Mouse (Mus musculus) limb, embryonic 12.5 days (tissue): ENCODE data around the gene Btc. TPM values are rescaled to one million over a fixed set of nuclear protein-coding genes. Genes with fewer than 3 reads are reported as not detected.

Experiments used
- ATAC-seq: fragments of 200-750 bp; cut with Nextera tagmentation; 2 replicates; pipeline ENCODE4 v1.8.0; 2017; ENCODE audit warnings: low read depth, moderate TSS enrichment; ENCODE audit not compliant: insufficient number of reproducible peaks, insufficient read depth, low FRiP score, low TSS enrichment
- H3K27ac ChIP-seq: fragments of 300-500 bp; sonication (generic); 2 replicates; pipeline ENCODE4 v1.5.1; 2016; ENCODE audit warnings: mild to moderate bottlenecking, moderate library complexity
- H3K27me3 ChIP-seq: fragments of 300-500 bp; sonication (generic); 2 replicates; pipeline ENCODE4 v1.6.1; 2016; ENCODE audit warnings: mild to moderate bottlenecking, moderate library complexity
- H3K36me3 ChIP-seq: fragments of 300-500 bp; sonication (generic); 2 replicates; pipeline ENCODE4 v1.6.1; 2016; ENCODE audit warnings: mild to moderate bottlenecking, moderate library complexity
- H3K4me1 ChIP-seq: fragments of 300-500 bp; sonication (generic); replicated peaks from 2 replicates; pipeline ENCODE4 v1.6.1; 2016
- H3K4me2 ChIP-seq: fragments of 300-500 bp; sonication (generic); 2 replicates; pipeline ENCODE4 v1.6.1; 2016; ENCODE audit warnings: mild to moderate bottlenecking, moderate library complexity
- H3K4me3 ChIP-seq: fragments of 300-500 bp; sonication (generic); replicated peaks from 2 replicates; pipeline ENCODE4 v1.5.1; 2016; ENCODE audit warnings: mild to moderate bottlenecking
- H3K9ac ChIP-seq: fragments of 300-500 bp; sonication (generic); replicated peaks from 2 replicates; pipeline ENCODE4 v1.6.1; 2016; ENCODE audit warnings: mild to moderate bottlenecking, moderate library complexity
- H3K9me3 ChIP-seq: fragments of 300-500 bp; sonication (generic); 2 replicates; pipeline ENCODE4 v1.6.1; 2016; ENCODE audit warnings: mild to moderate bottlenecking, moderate library complexity
- WGBS: fragments of 180-500 bp; shearing (Covaris S2); methylation state at CpG from one replicate; pipeline ENCODE4 v1.1.7; 2016; 5-methylcytosine and 5-hydroxymethylcytosine counted together
- polyA plus RNA-seq: library from polyadenylated mRNA; unstranded; fragments of >200 nt; fragmentation: Nextera tagmentation; extraction: Ambion mirVana; gene quantifications from 2 replicates; pipeline ENCODE4 v1.2.1, GENCODE M21; 2016

Gene Btc
- polyA plus RNA-seq, 1 experiment from 2014 or later, result 0.70 TPM

GRCm38 (mm10) chr5:91368061-91368565, 34.7 kb downstream of the Btc start:
- no peak overlapping the region for H3K4me2 ChIP-seq
- H3K4me1 ChIP-seq, result 0 out of 2 replicates have a peak, but pooled peaks cover 2% of the 10 kb centered on the region
- H3K9ac ChIP-seq, result no peak overlapping the region
- H3K27me3 ChIP-seq, result no peaks in the 10 kb centered on the region
- WGBS, result 88% methylated on average over 13 of the region's 13 CpGs
- H3K27ac ChIP-seq, result no peak overlapping the region
- ATAC-seq, result no peak
- H3K36me3 ChIP-seq, result no peaks in the 10 kb centered on the region
- H3K4me3 ChIP-seq, result no peak overlapping the region
- no peaks in the 10 kb centered on the region for H3K9me3 ChIP-seq

GRCm38 (mm10) chr5:91366925-91367324, 35.9 kb downstream of the Btc start:
- no peaks in the 10 kb centered on the region for H3K9me3 ChIP-seq
- H3K4me2 ChIP-seq, result no peak overlapping the region
- 83% methylated on average over 10 of the region's 10 CpGs for WGBS
- no peak for ATAC-seq
- H3K27ac ChIP-seq, result no peak overlapping the region
- no peak overlapping the region for H3K9ac ChIP-seq
- no peak overlapping the region for H3K4me3 ChIP-seq
- H3K4me1 ChIP-seq, result 0 out of 2 replicates have a peak, but pooled peaks cover 2% of the 10 kb centered on the region
- no peaks in the 10 kb centered on the region for H3K27me3 ChIP-seq
- no peaks in the 10 kb centered on the region for H3K36me3 ChIP-seq

- Histone ChIP-seq H3K27ac (no peak overlapping the region), H3K36me3 (no peaks in the 10 kb centered on the region), H3K27me3 (no peaks in the 10 kb centered on the region), H3K9me3 (no peaks in the 10 kb centered on the region), H3K4me3 (no peak overlapping the region), H3K9ac (no peak overlapping the region), H3K4me2 (no peak overlapping the region), H3K4me1 (0 out of 2 replicates have a peak, but pooled peaks cover 2% of the 10 kb centered on the region)
- 81% methylated on average over 6 of the region's 6 CpGs for WGBS
- ATAC-seq, result no peak
Observed at GRCm38 (mm10) chr5:91363274-91363991, 39.4 kb downstream of the Btc start.

- H3K27me3 ChIP-seq, result no peaks in the 10 kb centered on the region
- no peaks in the 10 kb centered on the region for H3K4me1 ChIP-seq
- H3K27ac ChIP-seq, result no peak overlapping the region
- no peak overlapping the region for H3K9ac ChIP-seq
- ATAC-seq, result no peak
- H3K4me2 ChIP-seq, result no peak overlapping the region
- no peaks in the 10 kb centered on the region for H3K36me3 ChIP-seq
- no peak overlapping the region for H3K4me3 ChIP-seq
- WGBS, result 67% methylated on average over 5 of the region's 5 CpGs
- no peaks in the 10 kb centered on the region for H3K9me3 ChIP-seq
Observed at GRCm38 (mm10) chr5:91352645-91353044, 50.1 kb downstream of the Btc start.

- Histone ChIP-seq H3K4me2 (no peak overlapping the region), H3K4me1 (no peaks in the 10 kb centered on the region), H3K27me3 (no peaks in the 10 kb centered on the region), H3K9ac (no peak overlapping the region), H3K9me3 (no peaks in the 10 kb centered on the region), H3K27ac (no peak overlapping the region), H3K36me3 (no peaks in the 10 kb centered on the region), H3K4me3 (no peak overlapping the region)
- no peak for ATAC-seq
- WGBS, result 71% methylated on average over 5 of the region's 5 CpGs
Observed at GRCm38 (mm10) chr5:91345681-91346080, 57.1 kb downstream of the Btc start.

GRCm38 (mm10) chr5:91345064-91345463, 57.7 kb downstream of the Btc start:
- Histone ChIP-seq H3K9ac (no peak overlapping the region), H3K4me2 (no peak overlapping the region), H3K27ac (no peak overlapping the region), H3K36me3 (no peaks in the 10 kb centered on the region), H3K4me1 (no peaks in the 10 kb centered on the region), H3K27me3 (no peaks in the 10 kb centered on the region), H3K9me3 (no peaks in the 10 kb centered on the region), H3K4me3 (no peak overlapping the region)
- no peak for ATAC-seq
- WGBS, result 84% methylated on average over 2 of the region's 2 CpGs

- no peaks in the 10 kb centered on the region for H3K4me1 ChIP-seq
- H3K4me3 ChIP-seq, result no peak overlapping the region
- H3K9ac ChIP-seq, result no peak overlapping the region
- no peaks in the 10 kb centered on the region for H3K9me3 ChIP-seq
- no peaks in the 10 kb centered on the region for H3K36me3 ChIP-seq
- no peak for ATAC-seq
- H3K4me2 ChIP-seq, result no peak overlapping the region
- WGBS, result 75% methylated on average over 5 of the region's 5 CpGs
- H3K27ac ChIP-seq, result no peak overlapping the region
- H3K27me3 ChIP-seq, result no peaks in the 10 kb centered on the region
Observed at GRCm38 (mm10) chr5:91341981-91342760, 60.6 kb downstream of the Btc start.

GRCm38 (mm10) chr5:91334227-91334626, 68.6 kb downstream of the Btc start:
- Histone ChIP-seq H3K4me2 (no peak overlapping the region), H3K9ac (no peak overlapping the region), H3K4me1 (no peaks in the 10 kb centered on the region), H3K36me3 (no peaks in the 10 kb centered on the region), H3K27ac (no peak overlapping the region), H3K27me3 (no peaks in the 10 kb centered on the region), H3K9me3 (no peaks in the 10 kb centered on the region), H3K4me3 (no peak overlapping the region)
- ATAC-seq, result no peak
- 90% methylated on average over 4 of the region's 4 CpGs for WGBS

- WGBS, result 77% methylated on average over 4 of the region's 4 CpGs
- no peaks in the 10 kb centered on the region for H3K27me3 ChIP-seq
- no peaks in the 10 kb centered on the region for H3K4me1 ChIP-seq
- H3K9ac ChIP-seq, result no peak overlapping the region
- H3K9me3 ChIP-seq, result no peaks in the 10 kb centered on the region
- H3K27ac ChIP-seq, result no peak overlapping the region
- ATAC-seq, result no peak
- no peak overlapping the region for H3K4me3 ChIP-seq
- H3K4me2 ChIP-seq, result no peak overlapping the region
- H3K36me3 ChIP-seq, result no peaks in the 10 kb centered on the region
Observed at GRCm38 (mm10) chr5:91332079-91332865, 70.5 kb downstream of the Btc start.

- Histone ChIP-seq H3K36me3 (no peaks in the 10 kb centered on the region), H3K4me1 (no peaks in the 10 kb centered on the region), H3K4me3 (no peak overlapping the region), H3K9ac (no peak overlapping the region), H3K27me3 (no peaks in the 10 kb centered on the region), H3K9me3 (no peaks in the 10 kb centered on the region), H3K4me2 (no peak overlapping the region), H3K27ac (no peak overlapping the region)
- 59% methylated on average over 1 of the region's 1 CpGs for WGBS
- ATAC-seq, result no peak
Observed at GRCm38 (mm10) chr5:91321840-91322239, 81.0 kb downstream of the Btc start.

GRCm38 (mm10) chr5:91320348-91320747, 82.4 kb downstream of the Btc start:
- no peak overlapping the region for H3K27ac ChIP-seq
- no peaks in the 10 kb centered on the region for H3K9me3 ChIP-seq
- H3K4me2 ChIP-seq, result no peak overlapping the region
- no peak overlapping the region for H3K4me3 ChIP-seq
- no peak overlapping the region for H3K9ac ChIP-seq
- H3K36me3 ChIP-seq, result no peaks in the 10 kb centered on the region
- no peaks in the 10 kb centered on the region for H3K27me3 ChIP-seq
- no peak for ATAC-seq
- H3K4me1 ChIP-seq, result no peaks in the 10 kb centered on the region
- 92% methylated on average over 4 of the region's 4 CpGs for WGBS
